Mouse (Mus musculus): ENCODE measurements around the gene Snx6. TPM values are rescaled to one million over a fixed set of nuclear protein-coding genes. Genes with fewer than 3 reads are reported as not detected.
"Not testable (repeated sequence)": the region's sequence is repeated elsewhere in the genome, so short reads cannot be mapped to it uniquely, and the experiment has no call there.

Snx6 gene
- total RNA-seq (2021) = 10 to 100 TPM; 49.7 to 52.9 TPM

DNA sequence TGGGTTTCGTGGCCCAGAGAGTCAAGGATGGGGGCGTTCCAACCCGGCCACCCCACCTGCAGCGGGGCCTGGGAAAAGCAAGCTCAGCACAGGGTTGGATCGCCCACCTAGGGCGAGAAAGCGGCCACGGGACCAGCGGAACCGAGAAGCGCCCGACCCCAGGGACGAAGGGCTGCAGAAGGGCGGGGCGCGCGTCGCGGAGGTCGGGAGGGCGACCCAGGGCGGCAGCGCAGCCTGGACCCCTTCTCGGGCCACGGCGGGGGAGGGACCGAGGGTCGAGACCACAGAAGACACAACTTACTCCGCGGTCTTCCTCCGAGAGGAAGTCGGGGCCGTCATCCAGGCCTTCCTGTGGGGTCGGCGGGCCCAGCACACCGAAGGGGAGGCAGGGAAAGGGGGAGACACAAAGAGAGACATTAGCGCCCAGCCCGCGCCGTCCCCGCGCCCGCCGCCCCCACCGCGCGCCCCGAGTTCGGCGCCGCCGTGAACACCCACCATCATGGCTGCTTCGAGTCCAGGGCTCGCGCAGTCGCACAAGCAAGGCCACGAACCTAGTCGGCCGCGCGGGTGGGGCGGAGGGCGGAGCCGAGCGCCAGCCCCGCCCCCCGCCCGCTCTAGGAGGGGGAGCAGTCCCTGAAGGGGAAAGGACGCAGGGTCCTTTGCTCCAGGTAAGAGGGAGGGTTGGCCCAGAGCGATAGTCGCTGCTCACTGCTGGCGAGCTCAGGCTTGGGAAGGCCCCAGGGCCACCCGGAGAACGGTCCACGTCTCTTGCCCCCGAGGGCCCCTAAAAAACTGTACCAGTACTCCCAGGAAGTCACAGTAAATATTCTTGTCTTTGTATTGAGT lies at the start of gene Snx6:
Gene Snx6 (minus strand): TSS at position 551 of the 846 bp plus-strand sequence.
- peak; percentile 86 to 87 for DNase-seq
- intact Hi-C loops (cut with DNase I) = no loop called here

DNA sequence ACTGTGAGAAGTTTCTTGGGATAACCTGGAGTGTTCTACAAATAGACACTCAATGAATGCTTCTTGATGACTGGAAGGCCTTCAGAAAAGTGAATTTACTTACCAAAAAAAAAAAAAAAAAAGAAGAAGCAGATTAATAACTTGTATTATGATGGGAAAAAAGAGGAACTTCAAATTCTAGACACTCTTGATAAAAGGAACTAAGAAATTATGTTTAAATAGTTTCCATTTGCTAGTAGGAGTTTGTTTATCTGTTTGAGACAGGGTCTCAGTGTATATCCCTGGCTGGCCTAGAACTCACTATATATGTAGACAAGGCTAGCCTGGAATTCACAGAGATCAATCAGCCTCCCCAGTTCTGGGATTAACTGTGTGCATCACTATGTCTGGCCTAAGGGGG lies 48.9 kb upstream of the Snx6 start:
- intact Hi-C loops (cut with DNase I) = no loop called here

DNA sequence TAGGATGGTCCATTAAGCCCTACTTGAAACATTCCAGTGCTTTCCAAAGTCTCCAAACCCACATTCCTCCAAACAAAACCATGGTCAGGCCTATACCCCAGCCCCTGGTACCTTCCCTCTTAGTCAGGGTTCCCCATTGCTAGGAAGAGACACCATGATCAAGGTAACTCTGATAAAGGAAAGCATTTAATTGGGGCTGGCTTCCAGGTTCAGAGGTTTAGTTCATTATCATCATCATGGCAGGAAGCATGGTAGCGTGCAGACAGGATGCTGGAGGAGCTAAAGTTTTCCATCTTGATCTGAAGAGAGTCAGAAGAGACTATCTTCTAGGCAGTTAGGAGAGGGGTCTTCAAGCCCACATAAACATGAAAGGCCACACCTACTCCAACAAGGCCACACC lies 46.1 kb upstream of the Snx6 start:
- intact Hi-C loops (cut with DNase I) = no loop called here
- no peak for DNase-seq

More for the DNA sequence above, 48.9 kb upstream of the Snx6 start:
- no peak for DNase-seq

DNA sequence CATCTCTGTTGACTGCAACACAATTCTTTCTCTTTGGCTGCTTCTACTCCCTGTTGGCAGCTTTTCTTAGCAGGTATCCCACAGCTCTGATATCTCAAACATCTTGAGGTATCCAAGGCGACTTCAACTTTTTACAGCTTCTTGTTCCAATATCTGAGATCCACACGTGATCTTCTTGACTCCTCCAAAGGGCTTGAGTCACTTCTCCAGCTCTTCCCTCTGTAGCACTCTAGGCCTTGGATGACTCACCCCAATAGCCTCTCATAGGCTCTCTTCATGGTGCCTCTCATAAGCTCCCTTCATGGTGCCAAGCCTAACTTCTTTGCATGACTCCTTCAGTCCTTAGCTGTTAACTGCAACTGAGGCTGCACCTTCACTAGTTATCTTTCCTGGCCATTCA lies 44.3 kb upstream of the Snx6 start:
- intact Hi-C loops (cut with DNase I) = no loop called here

DNA sequence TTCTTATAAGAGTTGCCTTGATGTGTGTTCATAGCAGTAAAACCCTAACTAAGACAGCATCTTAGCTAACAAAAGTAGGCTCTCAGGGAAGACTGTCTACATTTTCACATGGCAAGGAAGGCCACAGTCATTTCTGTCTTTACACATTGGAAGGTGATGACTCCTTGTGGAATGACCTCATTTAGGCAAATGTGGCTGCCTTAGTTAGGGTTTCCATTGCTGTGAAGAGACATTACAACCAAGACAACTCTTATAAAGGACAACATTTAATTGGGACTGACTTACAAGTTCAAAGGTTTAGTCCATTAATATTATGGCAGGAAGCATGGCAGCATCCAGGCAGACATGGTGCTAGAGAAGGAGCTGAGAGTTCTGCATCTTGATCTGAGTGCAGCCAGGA lies 43.4 kb upstream of the Snx6 start:
- no peak for DNase-seq
- intact Hi-C loops (cut with DNase I) = no loop called here

More for the DNA sequence above, 44.3 kb upstream of the Snx6 start:
- no peak for DNase-seq

DNA sequence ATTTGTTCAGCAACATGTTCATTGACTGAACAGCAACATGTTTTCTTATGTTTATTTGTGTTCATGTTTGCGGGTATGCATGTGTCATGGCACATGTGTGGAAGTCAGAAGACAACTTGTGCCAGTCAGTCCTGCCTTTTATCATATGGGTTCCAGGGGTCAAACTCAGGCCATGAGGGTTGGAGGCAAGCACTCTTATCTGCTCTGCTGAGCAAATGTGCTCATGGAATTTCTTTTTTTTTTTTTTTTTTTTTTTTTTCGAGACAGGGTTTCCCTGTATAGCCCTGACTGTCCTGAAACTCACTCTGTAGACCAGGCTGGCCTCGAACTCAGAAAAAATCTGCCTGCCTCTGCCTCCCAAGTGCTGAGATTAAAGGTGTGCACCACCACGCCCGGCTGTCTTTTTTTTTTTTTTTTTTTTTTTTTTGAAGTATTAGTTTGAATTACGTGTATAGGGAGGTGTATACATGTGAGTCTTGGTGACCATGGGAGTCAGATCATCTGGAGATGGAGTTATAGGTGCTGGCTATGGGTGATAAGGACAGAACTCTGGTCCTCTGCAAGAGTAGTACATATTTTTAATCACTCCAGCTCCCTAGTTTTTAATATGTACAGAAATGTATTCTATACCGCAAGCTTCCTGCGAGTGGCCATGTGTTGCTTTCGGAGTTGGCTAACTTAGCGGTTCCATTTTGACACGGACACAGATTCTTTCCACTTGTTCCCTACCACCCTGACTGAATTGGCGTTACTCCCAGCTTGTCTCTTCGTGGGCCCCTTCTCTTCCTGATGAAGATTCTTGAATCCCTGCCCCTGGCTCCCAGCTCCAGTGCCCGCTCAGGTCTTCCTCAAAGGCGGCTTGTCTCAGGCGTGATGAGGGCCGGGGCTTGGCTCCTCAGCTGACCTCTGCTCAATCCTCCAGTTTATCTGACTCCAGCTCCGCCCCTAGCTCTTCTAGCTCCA lies 40.4 kb upstream of the Snx6 start:
- intact Hi-C loops (cut with DNase I) = loop anchor here (1.0 kb wide), 1 partner anchor 26 kb away; the partner anchor contains the start of gene Cfl2
- peak; percentile 41 to 47 for DNase-seq

DNA sequence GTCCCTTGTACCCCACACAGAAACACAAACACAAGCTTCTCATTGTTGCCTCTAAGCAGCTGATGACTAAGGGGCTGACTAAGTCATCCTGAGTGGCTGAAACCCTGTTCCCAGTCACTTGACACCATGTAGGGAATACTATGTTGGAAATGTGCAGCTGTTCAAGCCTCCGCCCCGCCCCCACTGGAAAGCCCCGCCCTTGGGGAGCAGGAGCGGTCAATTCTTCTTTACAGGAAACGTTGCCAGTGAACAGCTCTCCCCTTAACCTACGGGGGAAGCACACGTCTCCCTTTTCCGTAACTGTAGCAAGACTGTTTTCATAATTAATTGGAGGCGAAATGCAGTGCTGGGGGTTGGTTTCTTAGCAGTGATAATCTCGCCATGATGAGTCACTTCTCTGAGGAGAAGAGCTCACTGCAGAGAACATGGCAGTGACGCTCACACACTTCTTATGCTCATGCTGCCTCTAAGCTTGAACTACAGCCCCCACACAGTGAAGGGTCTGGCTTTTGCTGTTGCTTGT lies 39.5 kb upstream of the Snx6 start:
- peak; percentile 92 to 94 for DNase-seq
- intact Hi-C loops (cut with DNase I) = loop anchor here (1.0 kb wide), 1 partner anchor 27 kb away; the partner anchor contains the start of gene Cfl2

DNA sequence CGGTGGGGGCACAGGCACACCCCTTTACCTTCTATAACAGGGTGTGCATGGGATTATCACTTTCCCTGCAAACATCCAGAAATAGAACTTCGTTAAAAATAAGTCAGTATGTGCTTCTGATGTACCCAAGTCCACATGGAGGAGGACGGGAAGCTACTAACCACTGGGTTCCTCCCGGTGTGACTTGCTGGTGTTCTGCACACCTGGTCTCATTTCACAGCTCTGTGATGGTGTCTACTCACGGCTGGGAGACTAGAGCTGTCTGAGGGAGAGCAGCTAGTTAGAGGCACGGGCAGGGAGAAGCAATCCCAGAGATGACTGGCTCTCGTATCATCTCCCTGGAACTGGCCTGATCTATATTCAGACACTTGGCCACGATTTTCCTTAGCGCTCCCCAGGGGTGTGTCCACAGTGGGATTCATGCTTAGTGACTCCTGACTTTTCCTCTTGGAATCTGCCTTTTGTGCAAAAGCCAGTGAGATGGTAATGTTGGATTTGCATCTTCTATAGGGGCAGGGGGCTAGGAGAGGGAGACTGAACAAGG lies 38.4 kb upstream of the Snx6 start:
- DNase-seq = peak in 1 of 2 experiments; percentile 44
- intact Hi-C loops (cut with DNase I) = no loop called here

DNA sequence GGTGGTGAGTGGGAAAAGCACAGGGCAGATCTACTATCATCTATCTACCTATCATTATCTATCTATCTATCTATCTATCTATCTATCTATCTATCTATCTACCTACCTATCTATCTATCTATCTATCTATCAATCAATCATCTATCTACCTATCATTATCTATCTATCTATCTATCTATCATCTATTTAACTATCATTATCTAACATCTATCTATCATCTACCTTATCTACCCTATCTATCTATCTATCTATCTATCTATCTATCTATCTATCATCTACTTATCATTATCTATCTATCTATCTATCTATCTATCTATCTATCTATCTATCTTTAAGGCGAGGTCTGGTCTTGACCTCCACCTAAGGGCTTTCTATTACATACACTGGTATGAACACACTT lies 36.4 kb upstream of the Snx6 start:
- intact Hi-C loops (cut with DNase I); DNase-seq: not testable (repeated sequence)

DNA sequence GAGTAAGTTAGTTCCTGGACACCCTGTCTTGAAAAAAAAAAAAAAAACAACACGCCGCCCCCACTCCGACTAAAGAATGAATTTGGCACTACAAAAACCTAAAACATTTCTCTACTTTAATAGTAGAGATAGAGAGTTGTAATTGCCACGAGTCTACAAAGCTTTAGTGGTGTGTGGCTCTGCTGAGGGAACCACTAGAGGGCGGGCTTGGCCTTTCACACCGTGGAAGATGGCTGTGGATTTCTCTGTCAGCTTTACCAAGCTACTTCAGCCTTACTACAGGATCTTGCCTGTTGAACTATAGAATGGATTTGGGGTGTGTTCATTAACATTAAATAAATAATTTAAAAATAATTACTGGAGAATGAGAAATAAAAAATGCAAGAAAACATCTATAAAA lies 35.1 kb upstream of the Snx6 start:
- intact Hi-C loops (cut with DNase I) = loop anchor here (1.0 kb wide), 1 partner anchor 49 kb away; no protein-coding TSS in a partner anchor
- DNase-seq = peak; percentile 88 to 91

DNA sequence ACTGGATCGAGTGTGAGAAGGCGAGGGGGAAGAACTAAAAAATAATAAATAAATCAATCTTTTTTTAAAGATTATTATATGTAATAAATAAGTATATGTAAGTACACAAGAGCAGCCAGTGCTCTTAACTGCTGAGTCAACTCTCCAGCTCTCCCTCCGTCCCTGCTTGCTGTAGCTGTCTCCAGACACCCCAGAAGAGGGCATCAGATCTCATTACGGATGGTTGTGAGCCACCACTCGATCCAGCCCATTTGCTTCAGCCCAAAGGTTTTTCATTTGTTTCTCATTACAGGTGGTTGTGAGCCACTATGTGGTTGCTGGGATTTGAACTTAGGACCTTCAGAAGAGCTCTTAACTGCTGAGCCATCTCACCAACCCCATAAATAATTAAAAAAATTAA lies 34.4 kb upstream of the Snx6 start:
- intact Hi-C loops (cut with DNase I) = loop anchor here (1.0 kb wide), 1 partner anchor 49 kb away; no protein-coding TSS in a partner anchor
- no peak for DNase-seq

DNA sequence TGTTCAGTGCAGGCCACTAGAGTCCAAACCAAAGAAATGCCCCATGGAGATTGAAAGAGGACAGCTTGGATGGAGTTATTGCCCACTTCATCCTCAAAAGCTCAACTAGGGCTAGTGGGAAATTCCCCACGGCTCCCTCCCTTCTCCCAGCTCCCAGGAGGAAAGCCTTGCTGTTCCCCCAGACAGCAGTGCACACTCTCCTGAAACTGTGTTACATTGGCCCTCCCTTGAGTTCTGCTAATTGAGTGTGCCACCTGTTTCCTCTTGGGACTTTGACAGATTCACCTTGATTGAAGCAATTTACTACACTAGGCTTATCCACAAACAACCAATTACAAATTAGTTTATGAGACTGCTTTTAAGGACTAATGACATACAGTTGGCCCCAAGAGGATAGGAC lies 32.5 kb upstream of the Snx6 start:
- DNase-seq = no peak
- intact Hi-C loops (cut with DNase I) = no loop called here

DNA sequence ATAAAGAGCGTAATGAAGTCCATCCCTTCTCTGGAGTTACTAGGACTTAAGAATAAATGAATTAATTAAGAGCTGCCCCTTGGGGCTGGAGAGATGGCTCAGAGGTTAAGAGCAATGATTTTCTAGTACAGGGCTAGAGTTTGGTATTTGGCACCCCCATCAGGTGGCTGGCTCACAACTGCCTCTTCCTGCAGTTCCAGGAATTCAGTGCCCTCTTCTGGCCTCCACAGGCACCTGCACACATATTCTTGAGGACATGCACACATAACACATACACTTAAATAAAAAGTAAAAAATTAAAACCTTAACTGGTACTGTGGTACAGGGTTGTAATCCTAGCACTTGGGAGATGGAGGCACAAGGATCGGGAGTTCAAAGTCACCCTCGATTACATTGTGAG lies 29.7 kb upstream of the Snx6 start:
- intact Hi-C loops (cut with DNase I) = no loop called here
- no peak for DNase-seq

DNA sequence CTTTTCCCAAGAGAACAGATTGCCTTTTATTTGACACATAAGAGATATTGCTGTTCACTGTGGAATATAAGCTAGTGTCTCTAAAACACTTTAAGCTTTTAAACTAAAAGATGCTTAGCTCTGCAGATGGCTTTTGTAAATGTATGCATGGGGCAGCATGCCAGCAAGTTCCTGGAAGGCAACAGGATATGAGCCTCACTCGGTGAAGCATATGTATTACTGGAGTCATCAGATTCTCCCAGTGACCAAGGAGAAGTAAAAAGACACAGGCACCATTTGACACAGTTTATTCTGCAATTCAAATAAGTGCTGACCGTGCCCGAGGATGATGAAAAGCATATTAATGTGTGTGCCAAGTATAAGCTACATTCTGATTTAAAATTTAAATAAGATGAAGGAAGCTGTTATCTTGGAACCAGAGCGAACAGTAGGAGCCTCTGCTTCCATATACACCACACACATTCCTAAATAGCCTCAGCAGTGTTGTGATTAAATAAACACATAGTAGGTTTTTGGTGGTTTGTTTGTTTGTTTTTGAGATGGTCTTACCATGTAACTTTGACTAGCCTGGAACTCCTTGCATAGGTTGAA lies 27.4 kb upstream of the Snx6 start:
- DNase-seq = peak in 1 of 2 experiments; percentile 32
- intact Hi-C loops (cut with DNase I) = no loop called here

DNA sequence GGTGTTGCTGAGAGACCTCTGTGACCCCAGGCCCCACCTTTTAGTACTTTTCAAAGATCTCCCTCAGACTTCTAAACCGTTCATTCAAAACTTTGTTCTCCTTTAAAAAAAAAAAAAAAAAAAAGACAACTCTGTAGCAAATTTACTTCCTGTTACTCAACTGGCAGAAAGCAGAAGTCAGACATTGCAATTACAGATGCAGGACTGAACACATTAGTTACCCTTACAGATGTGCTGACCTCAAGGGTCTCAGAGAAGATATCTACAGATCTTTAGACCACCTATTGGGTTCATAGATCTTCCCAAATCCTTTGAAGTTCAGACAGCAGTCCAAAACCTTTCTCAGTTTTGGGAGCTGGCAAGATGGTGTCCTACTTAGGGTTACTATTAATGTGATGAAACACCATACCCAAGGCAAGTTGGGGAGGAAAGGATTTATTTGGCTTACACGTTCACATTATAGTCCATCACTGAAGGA lies 25.2 kb upstream of the Snx6 start:
- intact Hi-C loops (cut with DNase I) = no loop called here
- DNase-seq = no peak

DNA sequence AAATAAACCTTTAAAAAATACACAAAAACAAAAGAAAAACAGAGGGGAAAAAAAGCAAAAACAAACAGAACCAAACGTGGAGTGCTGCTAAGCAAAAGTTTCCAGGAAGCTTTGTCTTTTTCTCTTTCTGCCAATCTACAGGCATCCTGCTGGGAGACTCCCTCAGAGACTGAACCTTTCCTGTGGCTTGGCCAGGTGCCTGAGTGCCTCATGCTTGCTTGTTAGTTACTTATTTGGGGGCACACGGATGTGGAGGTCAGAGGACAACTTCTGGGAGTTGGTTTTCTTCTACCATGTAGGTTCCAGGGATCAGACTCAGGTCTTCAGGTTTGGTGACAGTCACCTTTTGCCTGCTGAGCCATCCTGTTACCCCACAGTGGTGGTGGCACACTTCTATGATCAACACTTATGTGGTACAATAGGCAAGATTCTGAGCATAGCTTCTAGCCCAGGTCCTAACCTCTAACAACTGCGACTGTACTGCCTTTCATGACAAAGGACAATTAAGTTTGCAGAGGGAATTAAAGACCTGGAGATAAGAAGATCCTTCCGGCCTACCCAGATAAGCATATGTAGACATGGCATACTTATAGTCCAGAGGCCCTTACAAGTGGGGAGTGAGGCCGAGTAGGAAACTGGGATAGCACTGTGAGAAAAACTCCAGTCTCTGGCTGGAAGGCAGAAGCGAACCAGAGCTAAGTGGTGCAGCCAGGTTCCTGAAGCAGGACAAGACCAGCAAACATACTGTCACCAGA lies 23.9 kb upstream of the Snx6 start:
- DNase-seq = no peak
- intact Hi-C loops (cut with DNase I) = no loop called here

DNA sequence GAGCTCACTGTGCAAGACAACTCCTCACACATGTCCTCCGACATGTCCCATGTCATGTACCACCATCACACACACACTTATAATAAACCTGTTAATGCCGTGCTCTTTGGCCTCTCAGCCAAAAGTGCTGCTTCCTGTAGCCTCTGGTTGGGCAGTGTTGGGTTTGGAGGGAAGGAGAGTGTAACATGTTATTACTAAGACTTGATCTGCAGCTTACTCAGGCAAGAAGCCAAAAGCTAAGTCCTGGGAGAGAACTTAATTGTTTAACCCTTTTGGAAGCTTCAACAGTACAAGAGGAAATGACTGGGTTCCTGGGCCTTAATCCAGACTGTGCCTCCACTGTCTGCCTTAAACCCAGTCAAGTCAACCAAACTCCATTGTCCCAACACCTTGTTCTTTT lies 14.6 kb upstream of the Snx6 start:
- no peak for DNase-seq
- intact Hi-C loops (cut with DNase I) = no loop called here

DNA sequence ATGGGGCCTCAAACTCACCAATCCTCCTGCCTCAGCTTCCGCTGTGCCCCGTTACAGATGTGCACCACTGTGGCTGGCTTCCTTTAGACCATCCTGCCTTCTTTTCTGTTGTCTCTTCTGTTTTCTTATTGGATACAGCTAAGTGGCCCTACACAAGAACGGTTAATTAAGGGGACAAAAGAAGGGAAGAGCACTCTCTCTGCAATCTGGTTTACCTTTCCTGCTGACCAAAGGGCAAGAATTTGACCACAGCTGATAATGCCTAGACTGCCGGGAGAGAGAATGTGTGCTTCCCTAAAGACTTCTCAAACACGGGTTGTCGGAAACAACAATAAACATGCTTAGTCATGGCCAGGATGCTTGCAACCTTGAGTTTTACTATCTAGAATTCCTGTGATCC lies 12.0 kb upstream of the Snx6 start:
- no peak for DNase-seq
- intact Hi-C loops (cut with DNase I) = no loop called here

DNA sequence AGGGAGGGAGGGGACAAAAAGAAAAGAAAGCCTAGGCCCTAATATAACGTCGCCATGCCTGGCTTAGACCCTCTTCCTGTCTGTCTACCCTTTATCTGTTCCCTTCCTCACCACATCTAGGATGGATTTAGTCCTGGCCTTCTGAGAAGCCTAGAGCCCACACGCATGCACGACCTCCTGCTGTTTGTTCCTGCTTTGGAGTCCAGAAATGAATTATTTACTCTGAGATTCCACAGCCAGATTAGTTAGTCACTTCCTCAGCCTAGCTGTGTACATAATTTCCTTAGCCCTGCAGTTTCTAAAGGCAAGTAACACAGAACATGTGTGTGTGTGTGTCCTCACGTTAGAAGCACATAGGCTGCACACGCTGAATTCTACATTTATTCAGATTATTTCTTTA lies 10.6 kb upstream of the Snx6 start:
- DNase-seq = no peak
- intact Hi-C loops (cut with DNase I) = no loop called here

Measured in heart, postnatal 10 days (tissue).